Mouse (Mus musculus) kidney, postnatal 36 days (tissue): ENCODE measurements around the gene R3hdml.
A peak's percentile ranks its signal among the peaks of the same experiment; 100 is the strongest.
"Not testable (repeated sequence)": the region's sequence is repeated elsewhere in the genome, so short reads cannot be mapped to it uniquely, and the experiment has no call there.

ENCODE experiments used
- DNase-seq, 2 experiments: peaks; one replicate each; pipeline ENCODE4 v3.0.0; 2021 to 2022; ENCODE audit warnings: mixed read lengths in 2 of 2

R3hdml gene

GRCm38 (mm10) chr2:163492018-163492417 lies at the start of gene R3hdml:
TSS of gene R3hdml (plus strand) at chr2:163492318.
- DNase-seq: no peak

- no peak for DNase-seq
These were observed 48.6 kb upstream of the R3hdml start for GRCm38 (mm10) chr2:163443543-163443942.

- DNase-seq: no peak
These were observed 48.1 kb upstream of the R3hdml start for GRCm38 (mm10) chr2:163444017-163444416.

- no peak for DNase-seq
These were observed 44.7 kb upstream of the R3hdml start for GRCm38 (mm10) chr2:163447375-163447774.

GRCm38 (mm10) chr2:163449276-163449675 lies 42.8 kb upstream of the R3hdml start:
- DNase-seq: no peak

GRCm38 (mm10) chr2:163450668-163451295 lies 41.3 kb upstream of the R3hdml start:
- DNase-seq: no peak

GRCm38 (mm10) chr2:163452738-163453137 lies 39.4 kb upstream of the R3hdml start:
- DNase-seq: peak; percentile 14 to 30

GRCm38 (mm10) chr2:163453378-163453777 lies 38.7 kb upstream of the R3hdml start:
- peak in 1 of 2 experiments; percentile 39 for DNase-seq

- DNase-seq: peak in 1 of 2 experiments; percentile 21
These were observed 33.4 kb upstream of the R3hdml start for GRCm38 (mm10) chr2:163458539-163459265.

GRCm38 (mm10) chr2:163459380-163459779 lies 32.7 kb upstream of the R3hdml start:
- DNase-seq: no peak

GRCm38 (mm10) chr2:163460622-163461021 lies 31.5 kb upstream of the R3hdml start:
- no peak for DNase-seq

GRCm38 (mm10) chr2:163461307-163461706 lies 30.8 kb upstream of the R3hdml start:
- DNase-seq: not testable (repeated sequence)

GRCm38 (mm10) chr2:163462386-163462785 lies 29.7 kb upstream of the R3hdml start:
- DNase-seq: no peak

- DNase-seq: no peak
These were observed 29.3 kb upstream of the R3hdml start for GRCm38 (mm10) chr2:163462801-163463200.

- no peak for DNase-seq
These were observed 28.8 kb upstream of the R3hdml start for GRCm38 (mm10) chr2:163463251-163463769.

- DNase-seq: peak; percentile 14 to 22
These were observed 28.1 kb upstream of the R3hdml start for GRCm38 (mm10) chr2:163463998-163464397.

GRCm38 (mm10) chr2:163464562-163464961 lies 27.6 kb upstream of the R3hdml start:
- DNase-seq: no peak

GRCm38 (mm10) chr2:163466771-163467170 lies 25.3 kb upstream of the R3hdml start:
- no peak for DNase-seq

GRCm38 (mm10) chr2:163467585-163467984 lies 24.5 kb upstream of the R3hdml start:
- DNase-seq: no peak

GRCm38 (mm10) chr2:163468866-163469265 lies 23.3 kb upstream of the R3hdml start:
- no peak for DNase-seq

GRCm38 (mm10) chr2:163469711-163470110 lies 22.4 kb upstream of the R3hdml start:
- no peak for DNase-seq

GRCm38 (mm10) chr2:163471136-163471535 lies 21.0 kb upstream of the R3hdml start:
- DNase-seq: no peak

GRCm38 (mm10) chr2:163471710-163472465 lies 20.2 kb upstream of the R3hdml start:
- peak; percentile 58 to 63 for DNase-seq
